Mouse (Mus musculus) brain, embryonic 14.5 days (tissue): ENCODE data around the gene Baiap3. TPM values are rescaled to one million over a fixed set of nuclear protein-coding genes. Genes with fewer than 3 reads are reported as not detected.
"Not testable (repeated sequence)": the region's sequence is repeated elsewhere in the genome, so short reads cannot be mapped to it uniquely, and the experiment has no call there.

Experiments used
- DNase-seq: peaks from one replicate; pipeline ENCODE4 v3.0.0-alpha.2; 2011; ENCODE audit warnings: low read depth
- CTCF ChIP-seq: fragments of 200-500 bp; IDR thresholded peaks from 2 replicates; pipeline ENCODE4 v1.5.1; 2012; ENCODE audit warnings: inconsistent platforms, mild to moderate bottlenecking, moderate library complexity, borderline replicate concordance; ENCODE audit not compliant: insufficient read depth, insufficient read length; ENCODE audit errors: extremely low read depth
- POLR2A ChIP-seq: fragments of 200-500 bp; IDR thresholded peaks from 2 replicates; pipeline ENCODE4 v1.6.1; 2012; ENCODE audit warnings: mild to moderate bottlenecking, inconsistent platforms, borderline replicate concordance; ENCODE audit not compliant: poor library complexity, insufficient read depth, insufficient read length, severe bottlenecking; ENCODE audit errors: extremely low read depth
- polyA plus RNA-seq: library from polyadenylated mRNA; depleted of rRNA; stranded (reverse); fragments of >200 nt; gene quantifications from 2 replicates; pipeline ENCODE4 v1.2.3, GENCODE M21; 2012

The Baiap3 gene
- polyA plus RNA-seq, 1 experiment: 15.6 TPM

- DNase-seq: no peak
- no peak for TF ChIP-seq CTCF
- no peak for TF ChIP-seq POLR2A
These were observed 20.5 kb downstream of the Baiap3 start for GRCm38 (mm10) chr17:25235635-25236034.

- DNase-seq: not testable (repeated sequence)
These were observed 24.5 kb downstream of the Baiap3 start for GRCm38 (mm10) chr17:25231621-25232020.

DNA sequence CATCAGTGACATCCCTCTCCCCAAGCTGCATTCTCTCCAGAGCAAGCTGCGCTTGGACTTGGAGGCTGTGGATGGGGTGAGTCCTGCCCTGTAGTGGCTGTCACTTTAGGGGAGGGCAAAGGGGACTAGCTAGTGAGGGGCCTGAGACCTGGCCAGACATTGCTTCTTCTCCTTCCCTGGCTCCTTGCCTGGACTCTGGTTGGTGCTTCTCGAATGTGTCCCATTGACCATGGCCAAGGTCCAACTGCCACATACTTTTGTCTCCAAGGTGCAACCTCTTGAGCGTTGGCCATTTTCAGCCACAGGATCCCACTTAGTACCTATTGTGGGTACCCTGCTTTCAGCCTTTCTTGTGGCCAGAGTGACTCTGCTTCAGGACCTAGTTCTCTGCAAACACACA lies 25.5 kb downstream of the Baiap3 start:
- TF ChIP-seq CTCF: no peak
- TF ChIP-seq POLR2A: no peak
- DNase-seq: no peak

DNA sequence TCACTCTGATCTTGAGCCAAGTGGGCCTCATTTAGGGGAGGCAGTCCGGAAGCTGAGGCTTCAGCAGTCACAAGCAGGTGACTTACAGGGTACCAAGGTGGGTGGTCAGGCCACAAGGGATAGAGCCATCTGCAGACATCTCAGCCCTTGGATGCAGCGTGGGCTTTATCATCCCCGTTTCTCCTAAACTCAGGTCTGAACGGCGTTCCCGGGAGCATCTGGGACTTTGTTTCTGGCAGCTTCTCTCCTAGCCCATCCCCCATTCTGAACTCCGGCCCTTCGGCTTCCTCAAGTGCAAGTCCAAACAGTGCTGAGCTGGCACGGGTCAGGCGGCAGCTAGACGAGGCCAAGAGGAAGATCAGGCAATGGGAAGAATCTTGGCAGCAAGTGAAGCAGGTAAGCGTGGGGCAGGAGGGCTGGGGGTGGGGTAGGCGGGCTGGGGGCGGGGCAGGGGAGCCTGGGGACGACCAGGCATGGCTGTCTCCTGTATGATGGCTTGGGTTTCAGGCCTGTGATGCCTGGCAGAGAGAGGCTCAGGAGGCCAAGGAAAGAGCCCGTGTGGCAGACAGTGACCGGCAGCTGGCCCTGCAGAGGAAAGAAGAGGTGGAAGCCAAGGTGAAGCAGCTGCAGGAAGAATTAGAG lies 26.0 kb downstream of the Baiap3 start:
- DNase-seq: not testable (repeated sequence)

- TF ChIP-seq CTCF (no peak), POLR2A (no peak)
- no peak for DNase-seq
These were observed 28.2 kb downstream of the Baiap3 start for GRCm38 (mm10) chr17:25227991-25228390.

DNA sequence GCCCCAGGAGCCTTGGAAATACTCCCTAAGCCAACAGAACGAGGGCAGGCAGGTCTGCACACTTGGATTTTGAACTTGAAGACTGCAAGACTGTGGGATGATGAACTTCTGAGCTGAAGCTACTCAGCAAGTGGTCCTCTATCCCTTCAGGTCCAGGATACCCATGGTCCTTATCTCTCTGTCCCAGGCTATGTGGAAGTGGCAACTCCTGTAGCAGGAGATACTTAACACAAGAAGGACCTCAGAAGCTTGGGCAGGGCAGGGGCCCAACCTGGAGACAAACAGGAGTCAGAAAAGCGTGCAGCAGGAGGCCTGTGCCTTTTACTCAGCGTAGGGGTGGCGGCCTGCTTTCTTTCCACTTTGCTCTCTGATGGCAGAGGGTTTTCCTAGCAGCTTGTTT lies 30.5 kb downstream of the Baiap3 start:
- no peak for DNase-seq
- TF ChIP-seq CTCF: no peak
- no peak for TF ChIP-seq POLR2A

DNA sequence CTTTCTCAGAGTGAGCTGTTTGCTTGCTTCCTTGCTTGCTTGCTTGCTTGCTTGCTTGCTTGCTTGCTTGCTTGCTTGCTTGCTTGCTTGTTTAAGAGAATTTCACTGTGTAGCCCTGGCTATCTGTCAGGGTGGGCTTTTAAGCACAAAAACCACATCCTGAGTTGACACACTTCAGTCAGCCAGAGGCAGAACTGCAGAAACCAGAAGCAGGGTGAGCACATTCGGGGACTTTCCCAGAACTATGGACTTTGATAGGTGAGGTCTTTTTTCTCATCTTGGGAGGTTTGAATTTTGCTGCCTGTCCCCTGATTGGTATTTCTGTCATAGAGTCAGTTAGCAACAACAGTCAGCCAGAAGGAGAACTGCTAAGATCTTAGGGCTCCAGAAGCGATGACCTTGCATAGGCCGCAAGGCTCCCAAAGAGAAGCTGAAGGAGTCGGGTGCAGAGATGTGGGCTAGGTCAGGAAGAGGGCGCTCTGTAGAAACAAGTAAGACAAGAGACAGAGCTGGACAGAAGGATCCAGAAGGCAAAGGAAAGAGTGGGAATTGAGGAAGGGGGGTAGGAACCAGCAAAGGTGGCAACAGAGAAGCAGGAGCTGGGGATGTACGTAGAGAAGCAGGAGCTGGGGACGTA lies 31.5 kb downstream of the Baiap3 start:
- TF ChIP-seq POLR2A (no peak), CTCF (no peak)

GRCm38 (mm10) chr17:25222951-25223601 lies 33.1 kb downstream of the Baiap3 start:
- TF ChIP-seq CTCF (no peak), POLR2A (no peak)
- DNase-seq: no peak

More for the DNA sequence above, 31.5 kb downstream of the Baiap3 start:
- no peak for DNase-seq

GRCm38 (mm10) chr17:25222504-25222940 lies 33.6 kb downstream of the Baiap3 start:
- peak; percentile 6 for DNase-seq

DNA sequence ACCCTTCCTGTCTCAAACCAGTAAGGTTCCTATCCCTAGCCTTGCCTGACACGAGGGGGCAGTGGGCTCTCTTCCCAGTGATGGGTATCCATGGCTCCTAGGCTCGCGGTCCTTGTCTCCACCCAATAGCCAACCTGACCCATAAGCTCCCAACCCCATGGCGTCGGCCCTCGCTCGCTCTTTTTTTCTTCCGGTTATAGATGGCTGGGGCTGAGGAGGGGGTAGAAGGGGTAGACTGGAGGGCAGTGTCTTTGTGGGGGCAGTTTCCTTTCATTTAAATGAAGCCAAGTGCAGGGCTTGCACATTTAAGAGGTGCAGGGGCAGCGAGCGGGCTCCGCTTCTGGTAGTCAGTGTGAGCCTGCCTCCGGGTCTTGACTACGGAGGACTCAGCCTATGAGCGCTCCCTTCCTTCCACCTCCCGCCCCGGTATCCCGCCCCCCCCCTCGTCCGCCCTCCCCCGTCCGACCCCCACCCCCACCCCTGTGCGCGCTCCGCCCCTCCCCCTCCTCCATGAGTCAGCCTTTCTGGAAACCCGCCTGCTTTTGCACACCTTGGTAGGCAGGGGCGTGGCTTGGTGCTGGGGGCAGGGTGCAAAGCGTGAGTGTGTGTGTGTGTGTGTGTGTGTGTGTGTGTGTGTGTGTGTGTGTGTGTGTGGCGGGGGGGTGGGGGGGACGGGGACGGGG lies 34.2 kb downstream of the Baiap3 start:
- DNase-seq: peak; percentile 62
- no peak for TF ChIP-seq POLR2A
- TF ChIP-seq CTCF: no peak

- no peak for TF ChIP-seq POLR2A
- no peak for TF ChIP-seq CTCF
- no peak for DNase-seq
These were observed 35.4 kb downstream of the Baiap3 start for GRCm38 (mm10) chr17:25220746-25221145.
